24 mouse cellular contexts compared by ENCODE assay signal in genomic region chr4:8428629-8429523, GRCm38 (mm10).
DNase-seq lines count a peak whose midpoint lies in the region; ATAC-seq lines count a peak whose summit lies in the region.
"Had no signal": no experiment of that assay in that cellular context is flagged by ENCODE, and none has a peak within 500 bp of the region (broad histone marks: within the 10 kb centered on the region; RNA-seq: fewer than 3 reads in every experiment).

No protein-coding gene starts in this region.

- H3K9ac ChIP-seq in midbrain, embryonic 15.5 days = no peak overlapping the region
- H3K9ac ChIP-seq in midbrain, embryonic 13.5 days (replicated peaks) = no peak overlapping the region
- H3K9ac ChIP-seq: embryonic facial prominence, embryonic 15.5 days; forebrain, embryonic 12.5 days; forebrain, postnatal 0 days; hindbrain, embryonic 14.5 days; liver, embryonic 14.5 days; lung, embryonic 14.5 days had no signal

- H3K9me3 ChIP-seq in midbrain, embryonic 15.5 days = no peaks in the 10 kb centered on the region
- no peaks in the 10 kb centered on the region for H3K9me3 ChIP-seq in midbrain, embryonic 13.5 days
- H3K9me3 ChIP-seq: embryonic facial prominence, embryonic 15.5 days; forebrain, embryonic 12.5 days; G1E; heart, embryonic 10.5 days had no signal

- 82% methylated on average over 11 of the region's 11 CpGs for WGBS in midbrain, embryonic 15.5 days
- WGBS in midbrain, embryonic 13.5 days = 86% methylated on average over 11 of the region's 11 CpGs

- 0 out of 2 replicates have a peak, but pooled peaks have one; percentile 18 for ATAC-seq in midbrain, embryonic 15.5 days (replicated peaks)
- ATAC-seq in midbrain, embryonic 13.5 days = no peak
- ATAC-seq in common myeloid progenitor, adult 5-6 weeks (replicated peaks; ENCODE audit: low read depth, poor library complexity, severe bottlenecking) = peak; percentile 68; the same call in 1 of the 2 replicates
- ATAC-seq in megakaryocyte progenitor cell, adult 5-6 weeks (replicated peaks; ENCODE audit: poor library complexity) = peak; percentile 63
- no peak for ATAC-seq in cerebellum, adult (ENCODE audit: insufficient number of reproducible peaks, low FRiP score, low TSS enrichment)
- ATAC-seq: forebrain, postnatal 0 days; Patski had no signal

- no peaks in the 10 kb centered on the region; the same call in 1 of the 2 replicates for H3K4me1 ChIP-seq in midbrain, embryonic 15.5 days
- no peaks in the 10 kb centered on the region for H3K4me1 ChIP-seq in midbrain, embryonic 13.5 days (replicated peaks)

- DNase-seq in cerebellum, adult 11 months = no peak
- DNase-seq: adrenal gland, postnatal 10 days; cerebellum, adult 11-12 months; cerebellum, adult 9-11 months; forebrain, postnatal 0 days; heart, postnatal 36 days; kidney, adult 11 months; kidney, postnatal 14 days; liver; lung, embryonic 14.5 days; lung, postnatal 36 days; thymus, postnatal 4 days had no signal

- no peak overlapping the region for H3K4me2 ChIP-seq in midbrain, embryonic 15.5 days
- H3K4me2 ChIP-seq in midbrain, embryonic 13.5 days (replicated peaks) = no peak overlapping the region
- H3K4me2 ChIP-seq: embryonic facial prominence, embryonic 15.5 days; forebrain, embryonic 12.5 days; hindbrain, embryonic 14.5 days; lung, embryonic 14.5 days had no signal

- no peaks in the 10 kb centered on the region for H3K36me3 ChIP-seq in midbrain, embryonic 15.5 days (replicated peaks)
- no peaks in the 10 kb centered on the region for H3K36me3 ChIP-seq in midbrain, embryonic 13.5 days
- H3K36me3 ChIP-seq: embryonic facial prominence, embryonic 15.5 days; forebrain, embryonic 12.5 days; G1E; heart, embryonic 10.5 days had no signal

- no peaks in the 10 kb centered on the region for H3K27me3 ChIP-seq in midbrain, embryonic 15.5 days (replicated peaks)
- H3K27me3 ChIP-seq in midbrain, embryonic 13.5 days = no peaks in the 10 kb centered on the region
- H3K27me3 ChIP-seq: embryonic facial prominence, embryonic 15.5 days; forebrain, embryonic 12.5 days; Patski had no signal

- no peak overlapping the region for H3K4me3 ChIP-seq in midbrain, embryonic 15.5 days
- no peak overlapping the region for H3K4me3 ChIP-seq in midbrain, embryonic 13.5 days (replicated peaks)
- H3K4me3 ChIP-seq: embryonic facial prominence, embryonic 15.5 days; forebrain, embryonic 12.5 days; heart, embryonic 10.5 days had no signal

- H3K27ac ChIP-seq in midbrain, embryonic 15.5 days = no peak overlapping the region
- no peak overlapping the region for H3K27ac ChIP-seq in midbrain, embryonic 13.5 days
- H3K27ac ChIP-seq: embryonic facial prominence, embryonic 15.5 days; forebrain, embryonic 12.5 days; heart, embryonic 10.5 days; hindbrain, embryonic 14.5 days; liver, embryonic 14.5 days had no signal

Comparison
In these comparisons a context has a peak if more than half of its experiments do, and no peak if none do; other contexts are left out.
1. ATAC-seq: peak in midbrain, embryonic 15.5 days (single experiment), common myeloid progenitor, adult 5-6 weeks (single experiment) and megakaryocyte progenitor cell, adult 5-6 weeks (single experiment); none in midbrain, embryonic 13.5 days (single experiment) and cerebellum, adult (single experiment).